Mouse (Mus musculus): ENCODE measurements around the gene Kcnj15.

Kcnj15 gene

DNA sequence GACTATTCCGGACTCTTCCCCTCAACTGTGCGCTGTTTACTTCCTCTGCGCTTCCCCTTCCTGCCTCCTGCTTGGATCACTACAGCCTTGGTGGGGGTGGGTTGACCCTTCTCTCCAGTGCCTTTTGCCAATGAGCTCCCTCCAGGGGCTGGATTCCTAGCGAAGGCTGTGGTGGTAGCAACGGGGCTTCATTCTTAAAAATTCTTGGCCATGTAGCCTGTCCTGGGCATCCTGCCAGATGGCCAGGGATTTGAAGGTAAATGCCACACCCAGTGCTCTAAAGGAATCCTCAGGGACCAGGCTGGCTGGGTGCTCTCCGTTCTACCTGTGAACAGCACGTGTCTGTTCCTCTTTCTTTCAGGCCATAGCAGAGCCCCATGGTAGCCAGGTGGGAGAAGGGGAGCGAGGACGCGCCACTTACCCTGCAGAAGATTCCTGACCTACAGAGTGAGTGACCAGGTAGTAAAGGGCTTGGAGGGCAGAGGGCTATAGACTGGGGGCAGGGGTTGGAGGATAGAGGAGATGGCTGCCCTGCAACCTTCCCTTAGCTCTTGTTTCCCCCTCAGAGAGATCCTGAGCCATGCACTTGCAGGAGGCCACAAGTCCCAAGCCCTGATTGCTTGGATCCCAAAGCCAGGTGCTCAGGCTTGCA, 34.2 kb downstream of the Kcnj15 start:
- no peak for DNase-seq (ENCODE audit: low spot score in 2 of 2)

DNA sequence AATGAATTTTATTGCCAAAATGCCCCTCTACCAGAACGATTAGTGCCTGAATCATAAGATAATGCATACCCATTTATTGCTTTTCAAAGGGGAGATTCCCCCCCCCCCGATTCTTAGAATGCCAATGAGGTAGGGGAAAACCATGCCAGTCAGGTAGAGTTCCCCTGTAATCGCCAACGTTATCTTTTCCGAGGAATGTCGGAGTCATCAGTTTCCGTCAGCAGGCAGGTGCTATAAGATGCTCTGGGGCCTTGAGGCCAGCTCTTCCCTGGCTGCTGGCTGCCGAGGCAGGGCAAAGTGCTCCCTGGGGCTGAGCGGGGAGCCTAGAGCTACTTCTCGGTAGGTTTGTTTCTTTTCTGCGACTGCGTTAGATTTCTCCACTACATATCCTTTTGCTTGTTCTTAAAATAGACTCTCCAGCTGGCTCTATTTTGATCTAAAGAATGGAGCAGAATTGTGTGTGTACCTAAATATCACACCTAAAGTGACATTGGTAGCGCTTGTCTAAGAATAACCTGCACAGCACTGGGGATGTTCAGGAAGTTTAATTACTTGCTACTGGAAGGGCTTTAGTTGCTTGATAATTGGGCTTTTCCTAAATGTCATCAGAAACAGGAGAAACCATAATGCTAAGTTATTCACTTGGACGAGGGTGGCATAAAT, 35.6 kb downstream of the Kcnj15 start:
- DNase-seq (ENCODE audit: low spot score in 2 of 2), result no peak

DNA sequence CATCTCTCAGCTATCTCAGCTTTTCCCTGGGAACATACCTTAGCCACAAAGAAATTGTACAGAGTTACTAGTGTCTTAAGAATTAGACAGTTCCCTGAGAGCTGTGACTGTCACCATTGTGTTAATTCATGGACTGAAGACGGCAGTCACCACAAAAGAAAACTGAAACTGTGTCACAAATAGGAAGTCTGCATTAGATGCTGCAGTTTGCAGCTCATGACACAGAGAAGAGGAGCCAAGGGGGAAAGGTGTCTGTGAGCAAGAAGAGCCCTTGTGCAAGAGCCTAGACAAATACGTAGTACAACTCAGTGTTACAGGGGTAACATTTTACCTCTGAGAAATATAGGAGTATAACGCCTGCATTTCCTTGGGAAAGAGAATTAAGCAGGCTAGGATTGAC, 40.3 kb downstream of the Kcnj15 start:
- no peak for DNase-seq (ENCODE audit: low spot score in 2 of 2)

DNA sequence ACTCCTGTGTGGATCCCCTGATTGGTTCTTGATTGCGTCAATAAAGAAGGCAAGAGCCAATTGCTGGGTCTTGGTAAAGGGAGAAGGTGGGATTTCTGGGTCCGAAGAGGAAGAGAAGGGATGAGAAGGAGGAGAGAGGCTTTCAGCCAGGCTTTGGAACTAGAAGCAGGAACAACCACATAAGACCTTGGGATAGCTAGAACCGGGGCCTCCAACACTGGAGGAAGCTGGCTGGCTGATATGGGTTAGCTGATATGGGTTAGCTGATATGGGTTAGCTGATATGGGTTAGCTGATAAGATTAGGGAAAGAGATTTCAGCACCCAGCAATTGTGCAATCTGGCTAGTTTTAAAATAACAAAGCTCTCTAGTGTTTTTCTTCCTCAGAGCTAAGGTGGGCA, 44.3 kb downstream of the Kcnj15 start:
- DNase-seq (ENCODE audit: low spot score in 2 of 2), result no peak

DNA sequence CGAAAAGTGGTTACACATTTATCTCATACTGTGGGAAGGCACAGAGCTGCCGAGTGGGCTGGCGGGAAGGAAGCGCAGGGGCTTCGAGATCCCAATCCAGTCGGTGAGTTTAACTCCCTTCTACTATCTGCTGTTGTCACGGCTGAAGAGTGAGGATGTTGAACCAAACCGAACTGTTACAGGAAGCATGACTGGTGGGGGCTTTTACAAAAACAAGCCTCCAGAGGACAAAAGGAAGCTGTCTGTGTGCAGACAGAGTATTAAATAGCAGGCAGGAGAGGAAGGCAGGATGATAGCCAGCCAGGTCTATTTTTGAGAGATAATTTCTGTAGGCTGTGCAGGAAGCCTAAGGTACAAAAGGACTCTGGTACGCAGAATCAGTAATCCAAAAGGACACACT, 46.3 kb downstream of the Kcnj15 start:
- peak in 1 of 2 experiments; percentile 10 for DNase-seq (ENCODE audit: low spot score in 2 of 2)

DNA sequence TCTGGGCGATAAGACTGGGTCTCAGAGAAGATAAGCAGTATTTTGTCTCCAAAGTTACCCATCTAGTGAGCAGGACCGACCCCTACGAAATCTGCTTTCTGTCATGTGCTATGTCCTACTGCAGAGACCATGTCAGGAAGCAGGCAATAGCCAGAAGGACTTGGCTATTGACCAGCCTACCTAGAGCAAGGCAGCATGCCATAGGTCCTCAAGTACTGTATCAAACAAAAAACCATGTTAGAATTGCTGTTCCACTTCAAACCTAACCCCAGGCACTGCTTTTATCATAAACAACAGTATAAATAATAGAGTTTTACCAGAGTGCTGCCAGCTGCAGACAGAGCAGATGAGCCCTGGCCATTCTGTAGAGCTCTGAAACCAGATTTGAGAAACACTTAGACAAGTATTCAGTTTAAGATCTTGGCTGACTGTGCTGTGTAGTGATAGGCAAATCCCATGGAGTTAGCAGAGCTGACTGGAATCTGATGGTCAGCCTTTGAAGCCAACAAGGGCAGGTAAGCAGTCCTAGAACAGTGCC, 50.5 kb downstream of the Kcnj15 start:
- no peak for DNase-seq (ENCODE audit: low spot score in 2 of 2)

DNA sequence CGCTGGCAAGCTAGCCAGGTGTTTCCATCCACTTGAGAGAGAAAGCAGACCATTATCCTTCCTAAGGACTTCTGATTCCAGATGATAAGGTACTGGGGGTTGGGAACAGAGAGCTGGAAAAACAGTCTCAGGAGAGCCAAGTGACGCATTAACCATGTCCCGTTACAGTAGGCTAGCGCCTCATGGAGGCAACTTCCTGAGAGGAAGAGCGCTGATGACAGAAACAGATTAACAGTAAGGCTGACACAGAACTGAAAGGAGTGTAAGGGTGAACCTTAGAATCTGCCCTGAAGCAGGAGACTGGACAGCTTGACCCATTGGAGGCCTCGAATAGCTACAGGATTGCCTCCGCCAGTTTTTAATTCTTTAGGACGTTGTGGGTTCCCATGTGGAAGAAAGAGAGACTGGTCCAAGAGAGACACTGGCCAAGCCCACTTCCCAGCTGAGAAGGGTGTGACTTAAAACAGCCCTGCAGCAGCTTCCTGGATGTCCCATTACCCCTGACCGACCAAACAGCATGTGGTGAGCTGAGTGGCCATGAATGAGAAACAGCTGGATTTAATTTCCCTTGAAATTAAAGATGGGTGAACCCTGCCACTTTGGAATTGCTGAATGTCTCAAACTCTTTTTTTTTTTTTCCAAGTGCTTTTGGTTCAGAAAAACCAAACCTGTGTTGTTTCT, 64.7 kb downstream of the Kcnj15 start:
- no peak for DNase-seq (ENCODE audit: low spot score in 2 of 2)

DNA sequence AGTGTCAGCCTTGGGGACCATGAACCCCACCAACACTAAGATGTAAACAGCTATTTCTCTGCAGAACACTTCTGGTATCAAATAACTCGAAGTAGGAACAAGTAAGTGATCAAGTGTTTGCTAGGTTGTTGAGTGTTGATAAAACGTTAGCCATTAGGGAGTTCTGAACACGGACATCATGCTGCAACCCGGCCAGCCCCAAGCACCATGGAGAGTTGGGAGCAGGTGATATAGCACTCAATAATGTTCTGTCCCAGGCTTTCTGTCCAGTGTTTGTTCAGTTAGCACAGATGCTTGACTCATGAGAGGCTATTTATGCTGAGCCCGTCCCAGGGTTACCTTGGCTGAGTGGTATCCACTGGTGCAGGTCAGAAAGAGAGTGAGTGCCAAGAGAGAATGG, 74.8 kb downstream of the Kcnj15 start:
- DNase-seq (ENCODE audit: low spot score in 2 of 2), result no peak

DNA sequence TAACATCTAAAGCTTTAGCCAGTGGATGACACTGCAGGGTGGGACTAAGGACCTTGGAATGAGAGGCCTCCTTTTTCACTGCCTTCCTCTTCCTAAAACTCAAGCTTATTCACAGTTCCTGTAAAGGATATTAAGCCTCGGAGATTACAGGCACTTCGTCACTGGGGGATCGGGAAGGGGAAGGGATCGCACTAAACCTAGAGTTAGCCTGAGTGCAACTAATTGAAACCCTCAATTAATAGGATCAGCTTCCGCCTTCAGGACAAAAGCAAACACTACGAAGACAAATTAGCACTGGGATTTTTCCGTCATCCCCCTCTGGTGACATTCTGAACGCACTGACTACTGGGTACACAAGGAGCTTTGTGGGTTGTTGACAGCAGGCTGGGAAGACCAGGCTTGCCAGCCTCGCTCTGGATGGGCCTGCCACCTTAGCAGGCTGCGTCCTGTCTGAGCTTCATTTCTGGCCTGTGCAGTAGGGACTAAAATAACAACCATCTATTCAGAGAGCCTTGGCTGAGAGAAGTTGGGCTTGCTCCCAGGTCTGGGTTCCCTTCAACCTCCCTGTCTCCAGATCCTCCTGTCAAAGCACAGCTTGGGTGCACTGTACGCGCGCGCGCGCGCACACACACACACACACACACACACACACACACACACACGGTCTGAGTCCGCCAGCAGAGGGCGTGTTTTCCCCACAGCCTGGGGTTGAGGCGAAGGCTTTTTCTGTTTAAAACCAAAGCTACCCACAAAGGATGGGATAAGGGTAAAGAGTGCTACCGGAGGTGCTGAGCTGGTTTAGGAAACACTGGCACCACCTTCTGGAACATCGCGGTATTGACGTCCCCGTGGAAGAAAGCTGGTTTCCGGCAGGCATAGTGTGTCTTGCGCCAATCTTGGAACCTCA, 83.8 kb downstream of the Kcnj15 start:
- DNase-seq (ENCODE audit: low spot score in 2 of 2), result peak; percentile 60 to 82

DNA sequence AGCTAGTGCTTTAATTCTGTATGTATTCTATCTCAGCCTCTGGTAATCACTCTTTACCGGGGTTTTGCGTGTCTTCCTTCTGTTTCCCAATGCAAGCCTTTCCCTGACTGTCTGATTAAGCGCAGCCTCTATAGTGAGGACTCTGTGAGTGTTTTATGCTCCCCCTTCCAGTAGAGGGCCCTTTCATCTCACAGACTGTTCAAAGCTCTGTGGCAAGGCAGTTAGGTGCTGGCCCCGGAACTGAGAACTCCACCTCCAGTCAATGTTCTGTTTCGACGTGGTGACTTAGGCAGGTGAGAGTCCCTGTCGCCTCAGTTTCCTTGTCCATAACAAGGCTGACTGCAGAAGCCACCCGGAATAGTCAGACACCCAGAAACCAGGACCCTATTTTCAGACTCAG, 84.7 kb downstream of the Kcnj15 start:
- no peak for DNase-seq (ENCODE audit: low spot score in 2 of 2)

DNA sequence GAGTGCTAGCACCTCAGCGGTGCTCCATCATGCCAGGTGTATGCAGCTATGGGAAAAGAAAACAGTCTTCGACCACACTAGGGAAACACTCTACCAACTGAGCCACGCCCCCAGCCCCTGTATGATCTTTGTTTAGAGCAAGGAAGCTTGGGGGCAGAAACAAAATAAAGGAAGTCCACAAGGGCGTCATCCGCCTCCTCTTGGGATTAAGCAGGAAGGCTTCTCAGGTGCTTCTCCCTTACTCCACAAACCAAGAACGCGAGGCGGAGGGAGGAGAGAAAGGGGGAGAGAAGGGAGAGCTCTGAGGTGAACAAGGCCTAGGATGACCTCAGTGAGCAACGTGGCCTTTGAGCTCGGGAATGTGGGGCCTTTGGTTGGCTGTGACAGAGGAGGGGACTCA, 87.6 kb downstream of the Kcnj15 start:
- no peak for DNase-seq (ENCODE audit: low spot score in 2 of 2)

DNA sequence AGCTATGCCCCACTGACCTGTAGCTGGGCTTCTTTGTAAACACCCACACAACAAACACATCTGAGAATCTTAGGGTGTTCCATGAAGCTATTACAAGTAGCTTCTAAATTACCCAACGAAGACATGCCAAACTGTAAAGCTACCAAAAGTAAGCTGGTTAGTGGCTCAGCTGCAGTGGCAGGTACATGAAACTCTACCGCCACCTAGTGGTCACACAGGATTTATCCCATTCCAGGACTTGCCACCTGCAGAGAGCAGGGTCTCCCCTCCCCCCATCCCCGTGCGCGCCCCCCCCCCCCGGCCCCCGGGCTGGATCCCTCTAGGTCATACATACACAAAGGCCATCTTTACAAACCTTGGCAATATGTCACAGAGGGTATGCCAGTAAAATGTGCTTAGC, 88.5 kb downstream of the Kcnj15 start:
- peak; percentile 51 to 84 for DNase-seq (ENCODE audit: low spot score in 2 of 2)

DNA sequence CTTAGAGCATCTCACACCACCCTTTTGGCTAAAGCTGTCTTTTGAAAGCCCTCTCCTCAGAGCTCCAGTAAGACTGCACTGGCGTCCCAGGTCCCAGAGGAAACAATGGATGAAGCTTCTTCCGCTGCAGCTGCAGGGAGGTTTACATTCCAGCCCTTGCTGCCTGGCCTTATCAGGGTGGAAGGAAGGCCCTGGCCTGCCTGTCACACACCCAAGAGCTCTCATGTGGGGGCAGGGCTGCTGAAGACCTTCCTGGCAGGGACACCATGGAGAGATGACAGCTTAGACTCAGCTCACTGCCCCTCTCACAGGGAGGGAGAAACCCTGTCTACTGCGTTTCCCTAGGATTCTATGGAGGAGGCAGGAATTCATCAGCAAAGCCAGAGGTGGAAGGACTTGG, 89.8 kb downstream of the Kcnj15 start:
- no peak for DNase-seq (ENCODE audit: low spot score in 2 of 2)

DNA sequence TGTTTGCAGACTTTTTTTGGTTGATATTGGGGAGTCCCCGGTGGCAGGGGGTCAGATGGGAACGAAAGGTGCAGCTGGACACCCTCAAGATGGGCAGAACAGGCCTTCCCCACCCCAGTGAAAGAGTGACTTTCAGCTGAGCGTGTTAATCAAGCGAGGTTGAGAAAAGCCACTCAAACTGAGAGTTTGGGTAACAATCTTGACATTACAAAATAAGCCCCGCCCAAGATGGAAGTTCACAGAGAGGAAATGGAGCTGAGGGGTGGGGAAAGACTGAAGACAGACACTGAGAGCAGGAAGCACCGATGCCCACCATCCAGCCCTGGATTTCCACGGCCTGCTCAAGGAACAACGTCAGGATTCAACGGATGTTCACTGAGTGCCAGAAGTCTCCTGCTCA, 91.2 kb downstream of the Kcnj15 start:
- DNase-seq (ENCODE audit: low spot score in 2 of 2), result no peak

DNA sequence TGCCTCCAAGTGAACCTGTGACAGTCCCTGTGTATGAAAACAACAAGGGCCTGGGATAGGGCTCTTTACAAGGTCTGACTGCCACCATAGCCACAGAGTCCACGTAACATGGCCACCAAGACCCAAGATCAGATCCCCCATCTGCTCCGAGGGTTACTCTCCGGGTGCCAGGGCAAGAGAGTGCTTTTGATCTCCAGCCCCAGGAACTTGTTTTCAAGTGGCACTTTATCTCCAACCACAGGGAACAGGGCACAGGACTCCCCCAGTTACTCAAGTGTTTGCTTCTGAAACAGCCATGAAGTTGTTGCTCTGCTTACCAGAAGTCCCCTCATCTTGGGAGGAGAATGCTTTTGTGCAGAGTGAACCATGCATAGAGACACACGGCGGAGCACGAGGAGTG, 92.0 kb downstream of the Kcnj15 start:
- no peak for DNase-seq (ENCODE audit: low spot score in 2 of 2)

DNA sequence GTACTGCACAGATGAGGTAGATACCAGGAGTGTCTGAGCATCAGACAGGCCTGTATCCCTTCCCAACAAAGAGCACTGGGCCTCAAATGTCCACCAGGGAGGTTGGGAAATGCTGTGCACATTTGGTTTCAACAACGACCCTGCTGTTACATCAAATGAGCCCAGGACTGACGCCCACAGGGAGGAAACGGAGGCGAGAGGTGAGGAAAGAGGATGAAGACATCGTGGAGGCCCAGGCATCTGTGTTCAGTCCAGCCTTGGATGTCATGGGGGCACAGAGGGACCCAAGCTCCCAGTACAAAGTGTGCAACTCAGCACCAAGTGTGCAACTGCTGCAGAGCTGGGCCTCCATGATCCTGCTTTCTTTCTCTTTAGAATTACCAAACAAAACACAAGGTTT, 92.4 kb downstream of the Kcnj15 start:
- no peak for DNase-seq (ENCODE audit: low spot score in 2 of 2)
